ENCODE assay signal across 12 mouse cellular contexts in the genomic region with DNA sequence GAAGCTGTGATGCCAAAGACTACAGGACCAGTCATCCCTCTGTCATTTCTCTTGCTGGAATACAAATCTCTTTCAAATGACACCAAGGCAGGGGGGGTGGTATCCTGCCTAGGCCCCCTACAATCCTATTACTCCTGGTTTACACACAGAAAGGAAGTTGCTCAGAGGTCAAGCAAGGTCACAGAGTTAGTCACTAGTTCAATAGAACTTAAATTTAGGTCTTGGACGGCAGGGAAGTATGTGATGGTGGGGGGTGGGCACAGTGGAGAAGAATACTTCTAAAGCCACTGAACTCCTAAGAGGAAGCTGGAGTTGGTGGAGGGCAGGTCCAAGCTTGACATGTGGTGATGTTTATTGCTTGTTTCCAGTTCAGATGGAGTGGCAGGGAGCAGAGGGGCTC.
DNase-seq lines count a peak whose midpoint lies in the region; ATAC-seq and TF ChIP-seq lines count a peak whose summit lies in the region.
"Had no signal": no experiment of that assay in that cellular context is flagged by ENCODE, and none has a peak within 500 bp of the region (broad histone marks: within the 10 kb centered on the region; RNA-seq: fewer than 3 reads in every experiment).

No protein-coding gene starts in this region.

- H3K9ac ChIP-seq in forebrain, embryonic 11.5 days (ENCODE audit: low read length) = no peak overlapping the region
- H3K9ac ChIP-seq in forebrain, postnatal 0 days = no peak overlapping the region
- no peak overlapping the region for H3K9ac ChIP-seq in liver, embryonic 12.5 days
- H3K9ac ChIP-seq: hindbrain, embryonic 14.5 days had no signal

- H3K4me1 ChIP-seq in forebrain, embryonic 11.5 days (replicated peaks; ENCODE audit: control insufficient read depth, insufficient read depth, low read length) = peaks cover 2% of the 10 kb centered on the region; the same call in 1 of the 2 replicates
- H3K4me1 ChIP-seq in forebrain, postnatal 0 days (ENCODE audit: insufficient read depth) = no peaks in the 10 kb centered on the region
- H3K4me1 ChIP-seq in liver, embryonic 12.5 days = peaks cover 10% of the 10 kb centered on the region; the same call in 1 of the 2 replicates

- H3K4me2 ChIP-seq in forebrain, embryonic 11.5 days (ENCODE audit: low read depth, low read length, severe bottlenecking) = no peak overlapping the region
- no peak overlapping the region for H3K4me2 ChIP-seq in forebrain, postnatal 0 days (ENCODE audit: low read depth)
- H3K4me2 ChIP-seq in liver, embryonic 12.5 days = no peak overlapping the region
- H3K4me2 ChIP-seq: hindbrain, embryonic 14.5 days had no signal

- no peaks in the 10 kb centered on the region for H3K36me3 ChIP-seq in forebrain, embryonic 11.5 days (ENCODE audit: control insufficient read depth, insufficient read depth, low read length)
- H3K36me3 ChIP-seq in forebrain, postnatal 0 days (ENCODE audit: insufficient read depth) = no peaks in the 10 kb centered on the region
- H3K36me3 ChIP-seq in liver, embryonic 12.5 days = no peaks in the 10 kb centered on the region

- no peak for TF ChIP-seq CTCF in forebrain, postnatal 0 days (IDR thresholded peaks at IDR 0.05; ENCODE audit: low read depth)

- 0% methylated on average over 1 of the region's 1 CpGs for WGBS in forebrain, embryonic 11.5 days
- WGBS in forebrain, postnatal 0 days = 16% methylated on average over 1 of the region's 1 CpGs
- WGBS in liver, embryonic 12.5 days (ENCODE audit: insufficient replicate concordance) = 13% methylated on average over 1 of the region's 1 CpGs

- peak overlapping the region; percentile 64 for H3K27ac ChIP-seq in forebrain, embryonic 11.5 days (ENCODE audit: low read depth, low read length)
- no peak overlapping the region for H3K27ac ChIP-seq in forebrain, postnatal 0 days (ENCODE audit: low read depth, low read length)
- H3K27ac ChIP-seq in liver, embryonic 12.5 days = 0 out of 2 replicates have a peak overlapping the region, but pooled peaks have one; percentile 58
- H3K27ac ChIP-seq: hindbrain, embryonic 14.5 days had no signal

- H3K4me3 ChIP-seq in forebrain, embryonic 11.5 days (ENCODE audit: low read depth, low read length) = no peak overlapping the region
- H3K4me3 ChIP-seq in forebrain, postnatal 0 days (ENCODE audit: low read depth, low read length) = no peak overlapping the region
- H3K4me3 ChIP-seq in liver, embryonic 12.5 days = no peak overlapping the region

- no peak for DNase-seq in forebrain, embryonic 11.5 days (ENCODE audit: low spot score)
- no peak for DNase-seq in forebrain, postnatal 0 days
- no peak for DNase-seq in liver
- DNase-seq in R1 (ENCODE audit: low read depth, low spot score) = peak; percentile 36
- no peak for DNase-seq in Muller cell, postnatal 12 days (ENCODE audit: inconsistent ontology term)
- no peak for DNase-seq in testis, postnatal 10 days (ENCODE audit: low spot score)
- DNase-seq: adrenal gland, postnatal 10 days; cerebellum, adult 8-10 months; heart, adult 11 months had no signal

- peak; percentile 58 for ATAC-seq in forebrain, embryonic 11.5 days (replicated peaks; ENCODE audit: low FRiP score)
- ATAC-seq in forebrain, postnatal 0 days = no peak
- no peak for ATAC-seq in liver, embryonic 12.5 days
- peak; percentile 53 for ATAC-seq in granulocyte monocyte progenitor cell, adult 5-6 weeks (replicated peaks; ENCODE audit: poor library complexity, severe bottlenecking)

- H3K9me3 ChIP-seq in forebrain, embryonic 11.5 days (ENCODE audit: control insufficient read depth, low read length) = no peaks in the 10 kb centered on the region
- H3K9me3 ChIP-seq in forebrain, postnatal 0 days (ENCODE audit: low read length) = no peaks in the 10 kb centered on the region
- H3K9me3 ChIP-seq in liver, embryonic 12.5 days (replicated peaks) = no peaks in the 10 kb centered on the region

- H3K27me3 ChIP-seq in forebrain, embryonic 11.5 days (ENCODE audit: control insufficient read depth, insufficient read depth, low read length) = no peaks in the 10 kb centered on the region
- H3K27me3 ChIP-seq in forebrain, postnatal 0 days (ENCODE audit: insufficient read depth, low read length) = no peaks in the 10 kb centered on the region
- H3K27me3 ChIP-seq in liver, embryonic 12.5 days (replicated peaks) = no peaks in the 10 kb centered on the region

Comparison
In these comparisons a context has a peak if more than half of its experiments do, and no peak if none do; other contexts are left out.
1. ATAC-seq: peak in forebrain, embryonic 11.5 days (single experiment) and granulocyte monocyte progenitor cell, adult 5-6 weeks (single experiment); none in forebrain, postnatal 0 days (single experiment) and liver, embryonic 12.5 days (single experiment).